Mouse (Mus musculus) erythroblast, embryonic 14.5 days (primary cell): ENCODE results near the gene Kidins220.

Experiments
- GATA1 ChIP-seq: IDR thresholded peaks from 2 replicates; pipeline ENCODE4 v1.6.1; 2012; ENCODE audit warnings: low read length, inconsistent platforms, mixed read lengths
- TAL1 ChIP-seq: IDR thresholded peaks from 3 replicates; pipeline ENCODE4 v1.6.1; 2012; ENCODE audit warnings: low read length, inconsistent platforms, mixed read lengths

DNA sequence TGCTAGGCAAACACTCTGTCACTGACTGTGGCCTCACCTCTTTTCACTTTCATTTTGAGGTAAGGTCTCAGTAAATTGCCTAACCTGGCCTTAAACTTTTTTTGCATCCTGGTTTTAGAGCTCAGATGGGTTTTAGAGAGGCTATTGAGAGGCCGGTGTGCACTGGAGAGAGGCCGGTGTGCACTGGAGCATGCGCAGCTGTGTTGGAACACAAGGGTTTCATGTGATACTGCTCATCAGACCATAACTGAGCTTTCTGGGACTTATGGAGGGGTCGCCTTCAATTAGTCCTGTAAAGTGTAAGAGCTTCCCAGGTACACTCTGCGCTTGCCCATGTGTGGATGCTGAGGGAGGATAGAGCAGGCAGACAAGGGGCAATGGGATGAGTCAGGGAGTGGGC lies 62.5 kb downstream of the Kidins220 start:
- TF ChIP-seq GATA1: no peak
- TF ChIP-seq TAL1: no peak
